8 mouse cellular contexts compared by ENCODE assay signal in the genomic region with DNA sequence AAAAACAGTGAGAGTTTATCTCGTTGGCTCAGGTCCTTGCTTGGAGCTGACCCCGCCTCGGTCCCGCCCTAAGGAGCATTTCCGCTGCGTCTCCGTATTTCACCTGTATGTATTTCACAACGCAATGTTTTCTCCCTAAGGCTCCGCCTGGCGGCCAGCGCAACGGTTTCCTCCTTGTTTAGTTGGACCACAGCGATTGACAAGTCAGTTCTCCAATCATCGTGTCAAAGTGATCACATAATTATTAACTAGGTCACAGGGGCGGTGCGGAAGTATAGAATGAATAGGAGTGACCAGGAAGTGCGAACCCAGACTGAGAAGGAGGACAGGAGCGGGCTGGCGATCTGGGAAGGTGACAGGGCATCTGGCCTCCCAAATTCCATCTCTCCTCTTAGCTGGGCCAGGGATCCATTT. TPM values are rescaled to one million over a fixed set of nuclear protein-coding genes. Genes with fewer than 3 reads are reported as not detected.
DNase-seq lines count a peak whose midpoint lies in the region; ATAC-seq and TF ChIP-seq lines count a peak whose summit lies in the region.

A gene (plus strand): TSS at position 125 of the 414 bp plus-strand sequence.

- peak within 1 kb of the TSS; percentile 57 for H3K4me3 ChIP-seq in hindbrain, embryonic 10.5 days
- peak within 1 kb of the TSS; percentile 37 for H3K4me3 ChIP-seq in lung, postnatal 0 days (ENCODE audit: low read depth, low read length)

- no peaks in the 10 kb centered on the region for H3K9me3 ChIP-seq in hindbrain, embryonic 10.5 days
- H3K9me3 ChIP-seq in lung, postnatal 0 days (ENCODE audit: low read length) = no peaks in the 10 kb centered on the region

- peak; percentile 94 for ATAC-seq in frontal cortex, adult (ENCODE audit: low TSS enrichment)
- peak; percentile 94 for ATAC-seq in lung, postnatal 0 days

- peaks cover 33% of the 10 kb centered on the region for H3K4me1 ChIP-seq in hindbrain, embryonic 10.5 days (replicated peaks)
- no peaks in the 10 kb centered on the region for H3K4me1 ChIP-seq in lung, postnatal 0 days (ENCODE audit: insufficient read depth, low read depth, low read length)

- peak within 1 kb of the TSS; percentile 81 for H3K27ac ChIP-seq in hindbrain, embryonic 10.5 days
- H3K27ac ChIP-seq in lung, postnatal 0 days (ENCODE audit: low read length) = peak within 1 kb of the TSS; percentile 57

- H3K36me3 ChIP-seq in hindbrain, embryonic 10.5 days = peaks cover 16% of the 10 kb centered on the region; the same call in 1 of the 2 replicates
- no peaks in the 10 kb centered on the region for H3K36me3 ChIP-seq in lung, postnatal 0 days (ENCODE audit: insufficient read depth, low read length)

- H3K4me2 ChIP-seq in lung, postnatal 0 days (replicated peaks; ENCODE audit: low read depth, low read length) = peak within 1 kb of the TSS; percentile 51

- no peaks in the 10 kb centered on the region for H3K27me3 ChIP-seq in hindbrain, embryonic 10.5 days (ENCODE audit: insufficient read depth, poor library complexity, severe bottlenecking)
- no peaks in the 10 kb centered on the region for H3K27me3 ChIP-seq in lung, postnatal 0 days (replicated peaks; ENCODE audit: insufficient read depth, low read length)

- peak; percentile 100 for DNase-seq in MN1 (ENCODE audit: low spot score)
- peak; percentile 99 for DNase-seq in cerebellum, adult 9-10 months
- peak; percentile 88 for DNase-seq in hindbrain, embryonic 10.5 days (ENCODE audit: low spot score)
- peak; percentile 96 for DNase-seq in layer of hippocampus, adult 9-11 months
- peak; percentile 98 for DNase-seq in lung, postnatal 0 days (ENCODE audit: low spot score)
- DNase-seq in ovary, postnatal 14 days (ENCODE audit: low spot score) = peak; percentile 75
- DNase-seq in thymus, postnatal 14 days = peak; percentile 91

- peak; percentile 79 for TF ChIP-seq CTCF in lung, postnatal 0 days (IDR thresholded peaks at IDR 0.05)

- under 1% methylated on average over 19 of the region's 19 CpGs for WGBS in hindbrain, embryonic 10.5 days
- under 1% methylated on average over 19 of the region's 19 CpGs for WGBS in lung, postnatal 0 days

- TF ChIP-seq EP300 in lung, postnatal 0 days (IDR thresholded peaks at IDR 0.05) = 0 out of 2 replicates have a peak, but pooled peaks have one; percentile 41

- H3K9ac ChIP-seq in lung, postnatal 0 days (replicated peaks; ENCODE audit: low read depth) = peak within 1 kb of the TSS; percentile 30; the same call in 1 of the 2 replicates

RNA-seq across cellular contexts. Expression of the gene that starts here (rescaled TPM):
- polyA plus RNA-seq in hindbrain, embryonic 10.5 days (2016; fragmentation: Nextera tagmentation; extraction: Ambion mirVana) = 84.3 and 98.2 TPM in 2 replicates
- 110 and 128 TPM in 2 replicates for polyA plus RNA-seq in lung, postnatal 0 days (2015; fragmentation: Nextera tagmentation; extraction: Ambion mirVana)

Comparison
In these comparisons a context has a peak if more than half of its experiments do, and no peak if none do; other contexts are left out.
1. Peak in every context shown above with its lines: DNase-seq, ATAC-seq, H3K4me3 ChIP-seq and H3K27ac ChIP-seq.